Comparison of ENCODE assay signal across 9 mouse cellular contexts in the genomic region with DNA sequence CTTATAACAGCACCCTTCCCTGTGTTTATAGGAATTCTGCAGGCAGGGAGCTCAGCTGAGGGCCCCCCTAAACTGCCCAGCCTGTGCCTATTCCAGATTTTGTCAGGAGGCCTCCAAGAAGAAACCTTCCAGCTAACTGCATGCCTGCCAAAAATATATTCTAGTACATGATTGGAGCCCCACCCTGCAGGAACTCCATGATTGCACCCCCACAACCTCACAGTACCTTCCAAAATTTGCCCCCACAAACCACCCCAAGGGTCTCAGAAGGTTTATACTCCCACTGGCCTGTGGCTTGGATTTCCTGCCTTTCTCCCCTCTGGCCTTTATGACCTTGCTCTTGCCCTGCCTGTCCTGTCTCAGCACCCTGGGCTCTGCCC. TPM values are rescaled to one million over a fixed set of nuclear protein-coding genes. Genes with fewer than 3 reads are reported as not detected.
DNase-seq lines count a peak whose midpoint lies in the region; ATAC-seq and TF ChIP-seq lines count a peak whose summit lies in the region.
"Had no signal": no experiment of that assay in that cellular context is flagged by ENCODE, and none has a peak within 500 bp of the region (broad histone marks: within the 10 kb centered on the region; RNA-seq: fewer than 3 reads in every experiment).

No protein-coding gene starts in this region.

- TF ChIP-seq CTCF in left cerebral cortex, adult 2 months (IDR thresholded peaks at IDR 0.05): no peak
- TF ChIP-seq CTCF in olfactory bulb, adult 2 months (IDR thresholded peaks at IDR 0.05; ENCODE audit: insufficient read depth, low read depth, low read length): no peak

- H3K9ac ChIP-seq in forebrain, embryonic 14.5 days (ENCODE audit: low read length): 0 out of 2 replicates have a peak overlapping the region, but pooled peaks have one; percentile 17
- H3K9ac ChIP-seq in intestine, embryonic 16.5 days (ENCODE audit: low read depth, low read length): peak overlapping the region; percentile 58

- no peaks in the 10 kb centered on the region for H3K36me3 ChIP-seq in forebrain, embryonic 14.5 days (ENCODE audit: control insufficient read depth, insufficient read depth, low read length)
- no peaks in the 10 kb centered on the region for H3K36me3 ChIP-seq in intestine, embryonic 16.5 days (ENCODE audit: control insufficient read depth, insufficient read depth, low read length)

- TF ChIP-seq POLR2A in olfactory bulb, adult 2 months (IDR thresholded peaks at IDR 0.05; ENCODE audit: insufficient read depth, low read depth, low read length): no peak

- no peak overlapping the region for H3K4me3 ChIP-seq in left cerebral cortex, adult 2 months
- H3K4me3 ChIP-seq in forebrain, embryonic 14.5 days (ENCODE audit: low read depth, low read length): no peak overlapping the region
- no peak overlapping the region for H3K4me3 ChIP-seq in intestine, embryonic 16.5 days (ENCODE audit: low read length)
- H3K4me3 ChIP-seq in olfactory bulb, adult 2 months (ENCODE audit: insufficient read depth, low read depth, low read length): no peak overlapping the region

- H3K4me1 ChIP-seq in forebrain, embryonic 14.5 days (ENCODE audit: control insufficient read depth, insufficient read depth, low read length): peaks cover 46% of the 10 kb centered on the region
- H3K4me1 ChIP-seq in intestine, embryonic 16.5 days (ENCODE audit: control insufficient read depth, insufficient read depth, low read length): peaks cover 74% of the 10 kb centered on the region
- peaks cover 83% of the 10 kb centered on the region for H3K4me1 ChIP-seq in olfactory bulb, adult 2 months (ENCODE audit: control insufficient read depth, insufficient read depth, low read length)

- intact Hi-C loops in left cerebral cortex, adult 2 months (cut with DNase I): no loop called here
- intact Hi-C loops in left cerebral cortex, postnatal 4 days (cut with DNase I): no loop called here

- H3K9me3 ChIP-seq in forebrain, embryonic 14.5 days (replicated peaks; ENCODE audit: control insufficient read depth, low read length): no peaks in the 10 kb centered on the region
- H3K9me3 ChIP-seq in intestine, embryonic 16.5 days (ENCODE audit: control insufficient read depth, low read length): no peaks in the 10 kb centered on the region

- H3K27me3 ChIP-seq in forebrain, embryonic 14.5 days (replicated peaks; ENCODE audit: control insufficient read depth, insufficient read depth, low read length): no peaks in the 10 kb centered on the region
- no peaks in the 10 kb centered on the region for H3K27me3 ChIP-seq in intestine, embryonic 16.5 days (replicated peaks; ENCODE audit: control insufficient read depth, insufficient read depth, low read length)

- H3K4me2 ChIP-seq in forebrain, embryonic 14.5 days (ENCODE audit: low read length): no peak overlapping the region
- H3K4me2 ChIP-seq in intestine, embryonic 16.5 days (ENCODE audit: low read depth, low read length): 0 out of 2 replicates have a peak overlapping the region, but pooled peaks have one; percentile 10

- peak overlapping the region; percentile 83 for H3K27ac ChIP-seq in left cerebral cortex, adult 2 months
- H3K27ac ChIP-seq in forebrain, embryonic 14.5 days (ENCODE audit: low read depth, low read length): 0 out of 2 replicates have a peak overlapping the region, but pooled peaks have one; percentile 14
- H3K27ac ChIP-seq in intestine, embryonic 16.5 days (ENCODE audit: low read length): peak overlapping the region; percentile 96
- H3K27ac ChIP-seq in olfactory bulb, adult 2 months (ENCODE audit: insufficient read depth, low read depth, low read length): peak overlapping the region; percentile 93

- ATAC-seq in forebrain, embryonic 14.5 days: no peak
- ATAC-seq in intestine, embryonic 16.5 days: no peak

- DNase-seq in left cerebral cortex, adult 2 months (ENCODE audit: extremely low spot score in 1 of 2, low spot score in 2 of 2): no peak
- DNase-seq in left cerebral cortex, postnatal 4 days: no peak
- DNase-seq in forebrain, embryonic 14.5 days (ENCODE audit: low spot score): no peak
- DNase-seq in urinary bladder, postnatal 10 days (ENCODE audit: low spot score): no peak
- DNase-seq in thymus, postnatal 4 days: no peak
- DNase-seq: adrenal gland, postnatal 14 days; gastrocnemius, postnatal 36 days had no signal

RNA-seq across cellular contexts. Expression of a gene that starts 30.6 kb away (rescaled TPM):
- total RNA-seq in left cerebral cortex, adult 2 months (2021): 10 to 100 TPM; 11.7 TPM
- 10 to 100 TPM in 1 of 2 experiments, 1 to 10 TPM in 1; 9.6 to 12.4 TPM for total RNA-seq in left cerebral cortex, postnatal 4 days (2021)
- polyA plus RNA-seq in forebrain, embryonic 14.5 days (2014; fragmentation: Nextera tagmentation; extraction: Ambion mirVana): 10.0 and 10.6 TPM in 2 replicates
- 14.8 and 15.3 TPM in 2 replicates for polyA plus RNA-seq in intestine, embryonic 16.5 days (2015; fragmentation: Nextera tagmentation; extraction: Ambion mirVana)
- polyA plus RNA-seq in olfactory bulb, adult 2 months (2012; ENCODE audit: insufficient read depth, insufficient read length, low replicate concordance, missing spikeins): not detected in 2 replicates

RNA-seq across cellular contexts. Expression of a gene that starts 46.8 kb away (rescaled TPM):
- 10 to 100 TPM; 79.4 to 83.8 TPM for total RNA-seq in left cerebral cortex, adult 2 months (2021)
- 10 to 100 TPM; 57.6 to 61.4 TPM for total RNA-seq in left cerebral cortex, postnatal 4 days (2021)
- 30.2 and 34.5 TPM in 2 replicates for polyA plus RNA-seq in forebrain, embryonic 14.5 days (2014; fragmentation: Nextera tagmentation; extraction: Ambion mirVana)
- polyA plus RNA-seq in intestine, embryonic 16.5 days (2015; fragmentation: Nextera tagmentation; extraction: Ambion mirVana): 41.2 and 44.0 TPM in 2 replicates
- polyA plus RNA-seq in olfactory bulb, adult 2 months (2012; ENCODE audit: insufficient read depth, insufficient read length, low replicate concordance, missing spikeins): not detected in 2 replicates

Comparison
In these comparisons a context has a peak if more than half of its experiments do, and no peak if none do; other contexts are left out.
1. H3K27ac ChIP-seq: peak in every context shown above with its lines; median percentile 96 in intestine, embryonic 16.5 days; 93 in olfactory bulb, adult 2 months; 83 in left cerebral cortex, adult 2 months; 14 in forebrain, embryonic 14.5 days.
2. RNA of a gene that starts 30.6 kb away (polyA plus RNA-seq): 14.8 to 15.3 TPM in intestine, embryonic 16.5 days and 10.0 to 10.6 TPM in forebrain, embryonic 14.5 days; not detected in olfactory bulb, adult 2 months; every median in the first group is over 10 times any median in the second.